Mouse (Mus musculus) stomach, postnatal 0 days (tissue): ENCODE measurements at regions not wholly inside any gene's neighbourhood (a gene's known extent, or its start where the extent isn't known, plus 50 kb on each side); places are given as distances from the start of the nearest gene placed in this dataset.

Source experiments
- CTCF ChIP-seq: IDR thresholded peaks from 2 replicates; pipeline ENCODE4 v1.5.1; 2016; ENCODE audit warnings: antibody characterized with exemption, low read depth, mild to moderate bottlenecking, moderate library complexity
- EP300 ChIP-seq: optimal IDR thresholded peaks from 2 replicates; pipeline ENCODE3; 2016; ENCODE audit warnings: antibody characterized with exemption

DNA sequence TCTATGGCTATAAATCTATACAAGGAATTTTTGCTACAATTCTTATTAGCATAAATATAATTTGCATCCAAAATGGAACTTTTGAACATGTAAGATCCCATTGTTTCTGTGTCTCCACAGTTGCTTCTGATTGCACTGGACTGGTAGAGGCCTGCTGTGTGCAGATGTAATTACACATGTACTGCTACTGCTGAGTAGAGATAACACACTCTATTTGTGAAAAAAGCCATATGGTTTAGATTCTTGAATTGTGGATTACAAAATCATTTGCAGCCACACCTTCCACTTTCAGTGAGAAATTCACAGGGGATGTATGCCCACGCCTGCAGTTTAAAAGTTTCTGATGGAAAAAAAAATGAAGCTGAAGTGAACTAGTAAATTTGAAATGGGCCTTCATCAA, 288.2 kb upstream of the Adamts5 start:
- TF ChIP-seq CTCF (no peak), EP300 (no peak)
